Mouse (Mus musculus) olfactory bulb, adult 2 months (tissue): Measurements from ENCODE around the gene Matn1.

ENCODE experiments used
- CTCF ChIP-seq: fragments of 200-500 bp; IDR thresholded peaks from 2 replicates; pipeline ENCODE4 v1.5.1; 2012; ENCODE audit warnings: low read depth, mild to moderate bottlenecking, low read length, moderate library complexity; ENCODE audit not compliant: insufficient read depth
- POLR2A ChIP-seq: fragments of 200-500 bp; IDR thresholded peaks from 2 replicates; pipeline ENCODE4 v1.6.1; 2012; ENCODE audit warnings: mild to moderate bottlenecking, low read depth, low read length, moderate library complexity; ENCODE audit not compliant: insufficient read depth

DNA sequence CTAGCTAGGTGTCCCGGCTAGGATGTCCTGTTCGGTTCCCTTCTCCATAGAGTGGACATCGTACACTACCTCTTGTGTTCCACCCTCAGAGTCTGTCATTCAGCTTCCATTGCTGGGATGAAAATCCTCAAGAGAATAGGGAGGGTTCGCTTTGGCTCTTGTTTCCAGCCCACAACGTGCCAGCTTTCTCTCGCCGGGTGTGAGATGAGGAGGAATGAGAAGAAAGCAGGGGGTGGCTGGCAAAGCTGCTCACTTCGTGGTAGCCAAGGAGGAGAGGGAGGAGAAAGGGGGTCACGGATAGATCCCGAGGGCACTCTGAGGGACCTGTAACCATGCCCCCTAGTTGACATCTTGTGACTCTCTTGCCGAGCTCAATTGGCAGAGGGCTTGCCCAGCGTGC is 16.4 kb upstream of the Matn1 start:
- no peak for TF ChIP-seq POLR2A
- no peak for TF ChIP-seq CTCF
